Mouse (Mus musculus): Measurements from ENCODE around the gene Gm20547. TPM values are rescaled to one million over a fixed set of nuclear protein-coding genes. Genes with fewer than 3 reads are reported as not detected.
"Not testable (repeated sequence)": the region's sequence is repeated elsewhere in the genome, so short reads cannot be mapped to it uniquely, and the experiment has no call there.

Gene Gm20547
- polyA plus RNA-seq, 1 experiment from 2014 or later = not detected

GRCm38 (mm10) chr17:34838785-34839184 lies 43.1 kb downstream of the Gm20547 start:
- Histone ChIP-seq H3K4me1 (ENCODE audit: insufficient read depth) (peaks cover 16% of the 10 kb centered on the region), H3K4me3 (ENCODE audit: low read depth, low read length) (no peak overlapping the region), H3K27me3 (ENCODE audit: insufficient read depth, low read length) (no peaks in the 10 kb centered on the region), H3K9ac (replicated peaks) (no peak overlapping the region), H3K36me3 (replicated peaks; ENCODE audit: insufficient read depth, low read length) (peaks cover 40% of the 10 kb centered on the region), H3K9me3 (ENCODE audit: low read length) (no peaks in the 10 kb centered on the region), H3K4me2 (ENCODE audit: low read depth, low read length) (no peak overlapping the region), H3K27ac (ENCODE audit: low read depth) (no peak overlapping the region)
- 89% methylated on average over 7 of the region's 7 CpGs for WGBS (ENCODE audit: insufficient replicate concordance)
- DNase-seq = no peak
- no peak for TF ChIP-seq EP300 (IDR thresholded peaks at IDR 0.05; ENCODE audit: low read depth)
- no peak for TF ChIP-seq CTCF (IDR thresholded peaks at IDR 0.05; ENCODE audit: low read depth)
- no peak for ATAC-seq

- H3K27ac ChIP-seq (ENCODE audit: low read depth) = peak overlapping the region; percentile 75
- DNase-seq = peak; percentile 38
- H3K9ac ChIP-seq (replicated peaks) = peak overlapping the region; percentile 71
- TF ChIP-seq EP300 (IDR thresholded peaks at IDR 0.05; ENCODE audit: low read depth) (no peak), CTCF (IDR thresholded peaks at IDR 0.05; ENCODE audit: low read depth) (no peak)
- peaks cover 31% of the 10 kb centered on the region for H3K36me3 ChIP-seq (replicated peaks; ENCODE audit: insufficient read depth, low read length)
- no peaks in the 10 kb centered on the region for H3K27me3 ChIP-seq (ENCODE audit: insufficient read depth, low read length)
- H3K9me3 ChIP-seq (ENCODE audit: low read length) = no peaks in the 10 kb centered on the region
- peak overlapping the region; percentile 99 for H3K4me2 ChIP-seq (ENCODE audit: low read depth, low read length)
- peaks cover 16% of the 10 kb centered on the region for H3K4me1 ChIP-seq (ENCODE audit: insufficient read depth)
- WGBS (ENCODE audit: insufficient replicate concordance) = 32% methylated on average over 43 of the region's 43 CpGs
- peak; percentile 18 for ATAC-seq
- peak overlapping the region; percentile 83 for H3K4me3 ChIP-seq (ENCODE audit: low read depth, low read length)
These were observed 44.1 kb downstream of the Gm20547 start for GRCm38 (mm10) chr17:34837464-34838324.

GRCm38 (mm10) chr17:34836856-34837221 lies 45.0 kb downstream of the Gm20547 start, which contains the start of the genes Stk19 and Dxo:
Stk19 (minus strand) TSS chr17:34836945.
Dxo (plus strand) TSS chr17:34837019.
- H3K27me3 ChIP-seq (ENCODE audit: insufficient read depth, low read length) = no peaks in the 10 kb centered on the region
- TF ChIP-seq CTCF (IDR thresholded peaks at IDR 0.05; ENCODE audit: low read depth) (no peak), EP300 (IDR thresholded peaks at IDR 0.05; ENCODE audit: low read depth) (peak; percentile 62; the same call in 1 of the 2 replicates)
- H3K9me3 ChIP-seq (ENCODE audit: low read length) = no peaks in the 10 kb centered on the region
- peak within 1 kb of the TSS; percentile 75 for H3K27ac ChIP-seq (ENCODE audit: low read depth)
- peaks cover 28% of the 10 kb centered on the region for H3K36me3 ChIP-seq (replicated peaks; ENCODE audit: insufficient read depth, low read length)
- H3K4me2 ChIP-seq (ENCODE audit: low read depth, low read length) = peak within 1 kb of the TSS; percentile 99
- peak within 1 kb of the TSS; percentile 83 for H3K4me3 ChIP-seq (ENCODE audit: low read depth, low read length)
- H3K9ac ChIP-seq (replicated peaks) = peak within 1 kb of the TSS; percentile 71
- H3K4me1 ChIP-seq (ENCODE audit: insufficient read depth) = peaks cover 16% of the 10 kb centered on the region
- under 1% methylated on average over 40 of the region's 40 CpGs for WGBS (ENCODE audit: insufficient replicate concordance)
- peak; percentile 96 for ATAC-seq
- DNase-seq = peak; percentile 97

GRCm38 (mm10) chr17:34836155-34836855 lies 45.5 kb downstream of the Gm20547 start:
- peak; percentile 70 for ATAC-seq
- DNase-seq = no peak
- Histone ChIP-seq H3K36me3 (replicated peaks; ENCODE audit: insufficient read depth, low read length) (peaks cover 26% of the 10 kb centered on the region), H3K9ac (replicated peaks) (peak overlapping the region; percentile 71), H3K9me3 (ENCODE audit: low read length) (no peaks in the 10 kb centered on the region), H3K27ac (ENCODE audit: low read depth) (peak overlapping the region; percentile 66), H3K4me3 (ENCODE audit: low read depth, low read length) (peak overlapping the region; percentile 83), H3K27me3 (ENCODE audit: insufficient read depth, low read length) (no peaks in the 10 kb centered on the region), H3K4me1 (ENCODE audit: insufficient read depth) (peaks cover 16% of the 10 kb centered on the region), H3K4me2 (ENCODE audit: low read depth, low read length) (peak overlapping the region; percentile 99)
- no peak for TF ChIP-seq EP300 (IDR thresholded peaks at IDR 0.05; ENCODE audit: low read depth)
- TF ChIP-seq CTCF (IDR thresholded peaks at IDR 0.05; ENCODE audit: low read depth) = no peak
- WGBS (ENCODE audit: insufficient replicate concordance) = 6% methylated on average over 47 of the region's 48 CpGs

GRCm38 (mm10) chr17:34830776-34831175 lies 51.1 kb downstream of the Gm20547 start:
- not testable (repeated sequence) for H3K4me2 ChIP-seq (ENCODE audit: low read depth, low read length)

GRCm38 (mm10) chr17:34814818-34815370 lies 66.9 kb downstream of the Gm20547 start:
- WGBS (ENCODE audit: insufficient replicate concordance) = 66% methylated on average over 7 of the region's 7 CpGs
- ATAC-seq = no peak

More at GRCm38 (mm10) chr17:34830776-34831175, 51.1 kb downstream of the Gm20547 start:
- not testable (repeated sequence) for H3K27ac ChIP-seq (ENCODE audit: low read depth); H3K27me3 ChIP-seq (ENCODE audit: insufficient read depth, low read length); H3K9ac ChIP-seq (replicated peaks); H3K4me1 ChIP-seq (ENCODE audit: insufficient read depth); ATAC-seq; H3K4me3 ChIP-seq (ENCODE audit: low read depth, low read length); H3K9me3 ChIP-seq (ENCODE audit: low read length); DNase-seq
- peaks cover 26% of the 10 kb centered on the region for H3K36me3 ChIP-seq (replicated peaks; ENCODE audit: insufficient read depth, low read length)
- WGBS (ENCODE audit: insufficient replicate concordance) = 65% methylated on average over 1 of the region's 1 CpGs

More at GRCm38 (mm10) chr17:34814818-34815370, 66.9 kb downstream of the Gm20547 start:
- Histone ChIP-seq H3K4me3 (ENCODE audit: low read depth, low read length) (no peak overlapping the region), H3K9ac (replicated peaks) (no peak overlapping the region), H3K36me3 (replicated peaks; ENCODE audit: insufficient read depth, low read length) (no peaks in the 10 kb centered on the region), H3K27me3 (ENCODE audit: insufficient read depth, low read length) (no peaks in the 10 kb centered on the region), H3K27ac (ENCODE audit: low read depth) (no peak overlapping the region), H3K9me3 (ENCODE audit: low read length) (no peaks in the 10 kb centered on the region), H3K4me1 (ENCODE audit: insufficient read depth) (peaks cover 4% of the 10 kb centered on the region; the same call in 1 of the 2 replicates), H3K4me2 (ENCODE audit: low read depth, low read length) (no peak overlapping the region)
- no peak for TF ChIP-seq EP300 (IDR thresholded peaks at IDR 0.05; ENCODE audit: low read depth)
- no peak for TF ChIP-seq CTCF (IDR thresholded peaks at IDR 0.05; ENCODE audit: low read depth)
- DNase-seq = no peak
